Mouse (Mus musculus) CH12.LX (cell line): Measurements from ENCODE around the gene Lect2. TPM values are rescaled to one million over a fixed set of nuclear protein-coding genes. Genes with fewer than 3 reads are reported as not detected.

Source experiments
- DNase-seq: peaks from one replicate; pipeline ENCODE4 v3.0.0-alpha.2; 2013; ENCODE audit errors: extremely low read depth
- H3K27ac ChIP-seq: 2 replicates; pipeline ENCODE4 v1.5.1; 2012; ENCODE audit warnings: low read depth, mild to moderate bottlenecking, control low read depth, moderate library complexity; ENCODE audit not compliant: insufficient read depth
- H3K27me3 ChIP-seq: replicated peaks from 2 replicates; pipeline ENCODE3; 2012; ENCODE audit warnings: inconsistent platforms
- H3K36me3 ChIP-seq, 2 experiments: replicated peaks in 1 of 2; 2 replicates each; pipeline versions ENCODE3 to v1.6.1; 2012; ENCODE audit warnings: inconsistent platforms in 1 of 2, low read length in 1 of 2, mild to moderate bottlenecking in 1 of 2, mixed read lengths in 1 of 2, moderate library complexity in 1 of 2; ENCODE audit not compliant: control insufficient read depth in 1 of 2, insufficient read depth in 1 of 2
- H3K4me1 ChIP-seq, 2 experiments: 2 replicates each; pipeline ENCODE4 v1.6.1; 2012; ENCODE audit warnings: inconsistent platforms in 1 of 2, moderate library complexity in 1 of 2; ENCODE audit not compliant: insufficient read depth in 2 of 2, control insufficient read depth in 1 of 2
- H3K4me2 ChIP-seq: 2 replicates; pipeline ENCODE4 v1.6.1; 2012; ENCODE audit warnings: low read depth, mild to moderate bottlenecking, control low read depth; ENCODE audit not compliant: poor library complexity, insufficient read depth, severe bottlenecking
- H3K4me3 ChIP-seq, 3 experiments: fragments of 150-350 bp in 1 of 3; sonication (generic) in 1 of 3; replicated peaks in 1 of 3; 2 replicates each; pipeline versions ENCODE3 to v1.5.1; 2011 to 2012; ENCODE audit warnings: low read depth in 2 of 3, low read length in 2 of 3, mild to moderate bottlenecking in 2 of 3, moderate library complexity in 2 of 3, control low read depth in 1 of 3, improper control_type of control experiment in 1 of 3, inconsistent platforms in 1 of 3, mixed read lengths in 1 of 3; ENCODE audit not compliant: poor library complexity in 1 of 3
- H3K79me2 ChIP-seq: replicated peaks from 2 replicates; pipeline ENCODE4 v1.6.1; 2012; ENCODE audit warnings: mild to moderate bottlenecking, moderate library complexity; ENCODE audit not compliant: control insufficient read depth, poor library complexity, insufficient read depth, severe bottlenecking; ENCODE audit errors: extremely low read depth
- H3K9ac ChIP-seq: 2 replicates; pipeline ENCODE4 v1.6.1; 2012; ENCODE audit warnings: low read depth, mild to moderate bottlenecking, control low read depth, moderate library complexity; ENCODE audit not compliant: insufficient read depth
- H3K9me3 ChIP-seq: replicated peaks from 2 replicates; pipeline ENCODE3; 2012; ENCODE audit warnings: low read length, inconsistent platforms, mixed read lengths
- CHD1 ChIP-seq: IDR thresholded peaks from 2 replicates; pipeline ENCODE4 v1.6.1; 2012; ENCODE audit warnings: low read depth, low read length, improper control_type of control experiment, inconsistent platforms
- CHD2 ChIP-seq: IDR thresholded peaks from 2 replicates; pipeline ENCODE4 v1.6.1; 2011; ENCODE audit warnings: low read length, improper control_type of control experiment
- E2F4 ChIP-seq: IDR thresholded peaks from 2 replicates; pipeline ENCODE4 v1.6.1; 2011; ENCODE audit warnings: low read depth, low read length, improper control_type of control experiment; ENCODE audit not compliant: insufficient replicate concordance
- HCFC1 ChIP-seq: IDR thresholded peaks from 2 replicates; pipeline ENCODE4 v1.6.1; 2012; ENCODE audit warnings: low read depth, mild to moderate bottlenecking, inconsistent platforms, low read length, improper control_type of control experiment
- IRF4 ChIP-seq: IDR thresholded peaks from 2 replicates; pipeline ENCODE4 v1.6.1; 2014; ENCODE audit warnings: low read depth, mild to moderate bottlenecking, inconsistent platforms, low read length, improper control_type of control experiment
- JUN ChIP-seq: IDR thresholded peaks from 2 replicates; pipeline ENCODE4 v1.6.1; 2011; ENCODE audit warnings: low read depth, mild to moderate bottlenecking, low read length, improper control_type of control experiment, moderate library complexity; ENCODE audit not compliant: insufficient read depth
- JUND ChIP-seq: conservative IDR thresholded peaks from 2 replicates; pipeline ENCODE4 v1.6.1; 2011; ENCODE audit warnings: low read depth, low read length, improper control_type of control experiment
- KAT2A ChIP-seq: IDR thresholded peaks from 2 replicates; pipeline ENCODE4 v1.6.1; 2012; ENCODE audit warnings: low read length, improper control_type of control experiment, inconsistent platforms; ENCODE audit not compliant: insufficient replicate concordance
- MAFK ChIP-seq: IDR thresholded peaks from 2 replicates; pipeline ENCODE4 v1.6.1; 2011; ENCODE audit warnings: low read length, improper control_type of control experiment; ENCODE audit not compliant: insufficient replicate concordance
- MAZ ChIP-seq: IDR thresholded peaks from 2 replicates; pipeline ENCODE4 v1.6.1; 2012; ENCODE audit warnings: low read depth, mild to moderate bottlenecking, inconsistent platforms, low read length, improper control_type of control experiment, moderate library complexity
- MXI1 ChIP-seq: IDR thresholded peaks from 2 replicates; pipeline ENCODE4 v1.6.1; 2011; ENCODE audit warnings: mild to moderate bottlenecking, low read depth, low read length, improper control_type of control experiment
- NRF1 ChIP-seq: IDR thresholded peaks from 2 replicates; pipeline ENCODE4 v1.6.1; 2014; ENCODE audit warnings: low read depth, mild to moderate bottlenecking, inconsistent platforms, low read length, improper control_type of control experiment, moderate library complexity
- POLR2AphosphoS2 ChIP-seq: IDR thresholded peaks from 2 replicates; pipeline ENCODE4 v1.6.1; 2011; ENCODE audit warnings: low read depth, low read length, improper control_type of control experiment
- SIN3A ChIP-seq: IDR thresholded peaks from 2 replicates; pipeline ENCODE4 v1.6.1; 2012; ENCODE audit warnings: low read length, improper control_type of control experiment, inconsistent platforms
- TCF12 ChIP-seq: IDR thresholded peaks from 2 replicates; pipeline ENCODE4 v1.6.1; 2014; ENCODE audit warnings: low read depth, mild to moderate bottlenecking, inconsistent platforms, low read length, improper control_type of control experiment
- UBTF ChIP-seq: IDR thresholded peaks from 2 replicates; pipeline ENCODE4 v1.6.1; 2012; ENCODE audit warnings: low read depth, mild to moderate bottlenecking, inconsistent platforms, low read length, improper control_type of control experiment, moderate library complexity
- USF1 ChIP-seq: IDR thresholded peaks from 2 replicates; pipeline ENCODE4 v1.6.1; 2014; ENCODE audit warnings: low read depth, mild to moderate bottlenecking, inconsistent platforms, low read length, improper control_type of control experiment
- ZC3H11A ChIP-seq: IDR thresholded peaks from 2 replicates; pipeline ENCODE4 v1.6.1; 2012; ENCODE audit warnings: low read depth, mild to moderate bottlenecking, inconsistent platforms, low read length, improper control_type of control experiment
- ZKSCAN1 ChIP-seq: IDR thresholded peaks from 2 replicates; pipeline ENCODE4 v1.6.1; 2012; ENCODE audit warnings: low read depth, inconsistent platforms, low read length, improper control_type of control experiment, borderline replicate concordance
- ZMIZ1 ChIP-seq: IDR thresholded peaks from 2 replicates; pipeline ENCODE4 v1.6.1; 2012; ENCODE audit warnings: low read depth, mild to moderate bottlenecking, inconsistent platforms, low read length, improper control_type of control experiment
- ZNF384 ChIP-seq: IDR thresholded peaks from 2 replicates; pipeline ENCODE4 v1.6.1; 2012; ENCODE audit warnings: low read depth, low read length, improper control_type of control experiment, inconsistent platforms
- dilution Hi-C: fragments of 300-500 bp; cut with MboI; formaldehyde crosslinking; loops from 2 replicates; pipeline ENCODE4 v1.14.3; 2020; ENCODE audit warnings: low sequenced_read_pairs; ENCODE audit not compliant: extremely low pct_unique_long_range_greater_than_20kb, extremely low pct_ligation_motif_present
- in situ Hi-C: fragments of 300-500 bp; cut with MboI; formaldehyde crosslinking; loops from 3 replicates; pipeline ENCODE4 v1.14.3; 2019; ENCODE audit warnings: low sequenced_read_pairs, low pct_ligation_motif_present, low pct_unique_long_range_greater_than_20kb, mixed read lengths
- polyA plus RNA-seq: library from polyadenylated mRNA; unstranded; fragments of >175 nt; gene quantifications from 2 replicates; pipeline ENCODE4 v1.2.1, GENCODE M21; 2012; ENCODE audit warnings: low read depth; ENCODE audit not compliant: insufficient read length
- total RNA-seq, 2 experiments: library from RNA; depleted of rRNA; stranded (reverse); fragments of 300-350 nt in 1 of 2; fragments of >200 nt in 1 of 2; gene quantifications; 2 replicates each; pipeline ENCODE4 v1.2.3; 2012 to 2014

Lect2 gene
- total and polyA plus RNA-seq, 3 experiments: not detected

GRCm38 (mm10) chr13:56527846-56528245 is 20.5 kb downstream of the Lect2 start:
- DNase-seq: no peak
- dilution Hi-C loops: no loop called here
- H3K27ac ChIP-seq: no peak overlapping the region
- no peaks in the 10 kb centered on the region for H3K36me3 ChIP-seq
- H3K4me3 ChIP-seq: no peak overlapping the region
- H3K4me2 ChIP-seq: no peak overlapping the region
- no peaks in the 10 kb centered on the region for H3K4me1 ChIP-seq
- in situ Hi-C loops: no loop called here
- H3K9ac ChIP-seq: no peak overlapping the region
- H3K27me3 ChIP-seq: peaks cover 62% of the 10 kb centered on the region
- H3K79me2 ChIP-seq: no peaks in the 10 kb centered on the region
- no peaks in the 10 kb centered on the region for H3K9me3 ChIP-seq
- no peak for TF ChIP-seq TCF12
- no peak for TF ChIP-seq ZNF384
- TF ChIP-seq UBTF: no peak
- no peak for TF ChIP-seq ZMIZ1
- TF ChIP-seq IRF4: no peak
- TF ChIP-seq CHD2: no peak
- no peak for TF ChIP-seq USF1

DNA sequence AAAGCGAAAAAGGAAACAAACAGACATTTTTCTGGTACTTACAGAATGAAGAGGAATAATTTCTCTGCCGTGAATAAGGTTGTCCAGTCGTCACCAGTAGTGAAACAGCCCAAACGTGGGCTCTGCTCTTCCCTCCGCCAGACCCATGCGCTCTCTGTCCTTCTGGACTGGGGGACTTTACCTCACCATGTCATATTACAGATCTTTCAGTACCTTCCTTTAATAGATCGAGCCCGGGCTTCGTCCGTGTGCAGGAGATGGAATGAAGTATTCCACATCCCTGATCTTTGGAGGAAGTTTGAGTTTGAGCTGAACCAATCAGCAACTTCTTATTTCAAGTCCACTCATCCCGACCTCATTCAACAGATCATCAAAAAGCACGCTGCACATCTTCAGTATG is 21.4 kb downstream of the Lect2 start:
- Histone ChIP-seq H3K4me1 (peaks cover 0 to 6% of the 10 kb centered on the region in 2 experiments; a peak in 1 of 4 replicates), H3K36me3 (no peaks in the 10 kb centered on the region), H3K9me3 (peaks cover 1% of the 10 kb centered on the region), H3K9ac (no peak overlapping the region), H3K4me2 (no peak overlapping the region), H3K4me3 (no peak overlapping the region), H3K27me3 (peaks cover 64% of the 10 kb centered on the region), H3K79me2 (no peaks in the 10 kb centered on the region), H3K27ac (no peak overlapping the region)
- DNase-seq: no peak
- dilution Hi-C loops (no loop called here), in situ Hi-C loops (no loop called here)
- no peak for TF ChIP-seq NRF1
- TF ChIP-seq HCFC1: no peak
- TF ChIP-seq MAZ: no peak
- no peak for TF ChIP-seq ZKSCAN1
- TF ChIP-seq POLR2AphosphoS2: no peak
- TF ChIP-seq ZC3H11A: no peak
- TF ChIP-seq TCF12: no peak
- no peak for TF ChIP-seq SIN3A
- TF ChIP-seq MXI1: no peak
- TF ChIP-seq JUN: no peak
- no peak for TF ChIP-seq E2F4
- no peak for TF ChIP-seq MAFK
- TF ChIP-seq JUND: no peak
- no peak for TF ChIP-seq KAT2A
- no peak for TF ChIP-seq ZNF384
- no peak for TF ChIP-seq CHD1
